Mouse (Mus musculus) embryo, embryonic 10.5 days (tissue): ENCODE data around the gene Mettl7a2.

Source experiments
- DNase-seq: peaks from one replicate; pipeline ENCODE4 v3.0.0-alpha.2; 2015; ENCODE audit warnings: low spot score

The Mettl7a2 gene

GRCm38 (mm10) chr15:100395561-100395960 lies 42.6 kb downstream of the Mettl7a2 start:
- DNase-seq: no peak

GRCm38 (mm10) chr15:100400592-100401250 lies 47.7 kb downstream of the Mettl7a2 start:
- DNase-seq: no peak

- DNase-seq: no peak
These were observed 48.8 kb downstream of the Mettl7a2 start for GRCm38 (mm10) chr15:100401811-100402210.

GRCm38 (mm10) chr15:100402347-100402746 lies 49.3 kb downstream of the Mettl7a2 start:
- no peak for DNase-seq

- no peak for DNase-seq
These were observed 49.8 kb downstream of the Mettl7a2 start for GRCm38 (mm10) chr15:100402798-100403197.

GRCm38 (mm10) chr15:100403318-100404000 lies 50.5 kb downstream of the Mettl7a2 start:
- DNase-seq: no peak

- no peak for DNase-seq
These were observed 53.1 kb downstream of the Mettl7a2 start for GRCm38 (mm10) chr15:100406088-100406487.

GRCm38 (mm10) chr15:100410918-100411672 lies 58.1 kb downstream of the Mettl7a2 start:
- peak; percentile 28 for DNase-seq
